Mouse (Mus musculus) liver, postnatal 0 days (tissue): ENCODE measurements around the gene Mnt.

ENCODE experiments used
- CTCF ChIP-seq: sonication (generic); IDR thresholded peaks from 2 replicates; pipeline ENCODE4 v1.5.1; 2016; ENCODE audit warnings: antibody characterized with exemption, low read depth
- EP300 ChIP-seq: IDR thresholded peaks from 2 replicates; pipeline ENCODE4 v1.6.1; 2016; ENCODE audit warnings: antibody characterized with exemption, low read depth, mild to moderate bottlenecking

DNA sequence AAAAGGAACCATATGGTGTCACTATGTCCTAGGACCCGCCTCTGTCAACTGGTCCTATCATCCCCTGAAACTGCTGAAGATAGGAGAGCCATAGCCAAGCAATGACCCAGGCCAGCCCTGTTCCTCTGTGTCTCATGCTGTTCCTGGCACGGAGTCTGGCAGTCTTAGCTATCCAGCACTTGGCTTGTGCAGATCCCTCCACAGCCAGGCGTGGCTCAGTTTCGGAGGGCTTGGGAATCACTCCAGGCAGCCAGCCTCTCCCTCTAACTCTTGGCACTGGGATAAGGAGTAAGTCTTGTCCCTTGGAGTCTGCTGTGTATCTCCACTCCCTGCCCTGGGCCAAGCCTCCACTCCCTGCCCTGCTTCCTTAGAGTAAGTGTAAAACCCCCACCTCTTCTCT, 35.9 kb downstream of the Mnt start:
- TF ChIP-seq CTCF = no peak
- no peak for TF ChIP-seq EP300
